Mouse (Mus musculus) heart, embryonic 11.5 days (tissue): ENCODE data around the gene Pex11a. TPM values are rescaled to one million over a fixed set of nuclear protein-coding genes. Genes with fewer than 3 reads are reported as not detected.
"Not testable (repeated sequence)": the region's sequence is repeated elsewhere in the genome, so short reads cannot be mapped to it uniquely, and the experiment has no call there.

Experiments used
- ATAC-seq: fragments of 200-750 bp; cut with Nextera tagmentation; replicated peaks from 2 replicates; pipeline ENCODE4 v1.8.0; 2017; ENCODE audit warnings: moderate library complexity; ENCODE audit not compliant: insufficient number of reproducible peaks, low FRiP score, low TSS enrichment
- H3K27ac ChIP-seq: fragments of 300-500 bp; sonication (generic); 2 replicates; pipeline ENCODE4 v1.5.1; 2014; ENCODE audit warnings: mild to moderate bottlenecking, low read depth, low read length
- H3K27me3 ChIP-seq: fragments of 300-500 bp; sonication (generic); 2 replicates; pipeline ENCODE4 v1.6.1; 2014; ENCODE audit warnings: mild to moderate bottlenecking, low read length, mixed read lengths; ENCODE audit not compliant: control insufficient read depth, insufficient read depth
- H3K36me3 ChIP-seq: fragments of 300-500 bp; sonication (generic); 2 replicates; pipeline ENCODE4 v1.6.1; 2014; ENCODE audit warnings: mild to moderate bottlenecking, low read length, moderate library complexity, mixed read lengths; ENCODE audit not compliant: control insufficient read depth, insufficient read depth
- H3K4me1 ChIP-seq: fragments of 300-500 bp; sonication (generic); 2 replicates; pipeline ENCODE4 v1.6.1; 2014; ENCODE audit warnings: low read length; ENCODE audit not compliant: control insufficient read depth, insufficient read depth
- H3K4me2 ChIP-seq: fragments of 300-500 bp; sonication (generic); 2 replicates; pipeline ENCODE4 v1.6.1; 2014; ENCODE audit warnings: mild to moderate bottlenecking, moderate library complexity
- H3K4me3 ChIP-seq: fragments of 300-500 bp; sonication (generic); 2 replicates; pipeline ENCODE4 v1.5.1; 2014; ENCODE audit warnings: low read depth, low read length
- H3K9ac ChIP-seq: fragments of 300-500 bp; sonication (generic); 2 replicates; pipeline ENCODE4 v1.6.1; 2014; ENCODE audit warnings: mild to moderate bottlenecking, low read depth, low read length, moderate library complexity
- H3K9me3 ChIP-seq: fragments of 300-500 bp; sonication (generic); replicated peaks from 2 replicates; pipeline ENCODE4 v1.6.1; 2016; ENCODE audit warnings: low read length; ENCODE audit not compliant: control insufficient read depth
- WGBS: fragments of 180-500 bp; shearing (Covaris S2); extraction: QIAGEN DNeasy Blood & Tissue Kit; methylation state at CpG from one replicate; pipeline ENCODE4 v1.1.7; 2014; ENCODE audit not compliant: insufficient replicate concordance; 5-methylcytosine and 5-hydroxymethylcytosine counted together
- polyA plus RNA-seq: library from polyadenylated mRNA; unstranded; fragments of >200 nt; fragmentation: Nextera tagmentation; extraction: Ambion mirVana; gene quantifications from 2 replicates; pipeline ENCODE4 v1.2.1, GENCODE M21; 2014

Pex11a gene
- 7.0 and 7.6 TPM in 2 replicates for polyA plus RNA-seq

- peak; percentile 65; the same call in 1 of the 2 replicates for ATAC-seq
- 3% methylated on average over 46 of the region's 46 CpGs for WGBS
- Histone ChIP-seq H3K4me2 (peak within 1 kb of the TSS; percentile 99), H3K4me3 (peak within 1 kb of the TSS; percentile 82), H3K36me3 (no peaks in the 10 kb centered on the region), H3K4me1 (0 out of 2 replicates have a peak, but pooled peaks cover 2% of the 10 kb centered on the region), H3K27me3 (no peaks in the 10 kb centered on the region), H3K9ac (peak within 1 kb of the TSS; percentile 78), H3K9me3 (no peaks in the 10 kb centered on the region), H3K27ac (no peak within 1 kb of the TSS)
Measured at GRCm38 (mm10) chr7:79742659-79743536, at the start of gene Pex11a, which contains the start of gene Wdr93. Gene Pex11a, minus strand, starts transcription at chr7:79743131. Gene Wdr93, plus strand, starts transcription at chr7:79743163.

GRCm38 (mm10) chr7:79789812-79790211 lies 46.9 kb upstream of the Pex11a start:
- H3K27ac ChIP-seq, H3K4me3 ChIP-seq, H3K9me3 ChIP-seq, H3K36me3 ChIP-seq, H3K9ac ChIP-seq, H3K4me2 ChIP-seq, ATAC-seq: not testable (repeated sequence)
- Histone ChIP-seq H3K27me3 (peaks cover 50% of the 10 kb centered on the region), H3K4me1 (peaks cover 15% of the 10 kb centered on the region)
- WGBS: 19% methylated on average over 2 of the region's 2 CpGs

GRCm38 (mm10) chr7:79786295-79786694 lies 43.4 kb upstream of the Pex11a start:
- no peak for ATAC-seq
- no peak overlapping the region for H3K27ac ChIP-seq
- WGBS: 16% methylated on average over 6 of the region's 6 CpGs
- H3K36me3 ChIP-seq: no peaks in the 10 kb centered on the region
- H3K4me3 ChIP-seq: no peak overlapping the region
- H3K9ac ChIP-seq: no peak overlapping the region
- H3K27me3 ChIP-seq: peaks cover 16% of the 10 kb centered on the region
- H3K4me2 ChIP-seq: no peak overlapping the region
- no peaks in the 10 kb centered on the region for H3K9me3 ChIP-seq
- peaks cover under 1% of the 10 kb centered on the region for H3K4me1 ChIP-seq

GRCm38 (mm10) chr7:79782516-79782855 lies 39.6 kb upstream of the Pex11a start:
- no peaks in the 10 kb centered on the region for H3K9me3 ChIP-seq
- no peak overlapping the region for H3K9ac ChIP-seq
- H3K27me3 ChIP-seq: peaks cover 1% of the 10 kb centered on the region; the same call in 1 of the 2 replicates
- no peak for ATAC-seq
- peaks cover 7% of the 10 kb centered on the region for H3K4me1 ChIP-seq
- no peak overlapping the region for H3K27ac ChIP-seq
- no peak overlapping the region for H3K4me2 ChIP-seq
- H3K4me3 ChIP-seq: no peak overlapping the region
- 79% methylated on average over 2 of the region's 2 CpGs for WGBS
- H3K36me3 ChIP-seq: no peaks in the 10 kb centered on the region

GRCm38 (mm10) chr7:79781826-79782515 lies 39.0 kb upstream of the Pex11a start:
- Histone ChIP-seq H3K4me3 (no peak overlapping the region), H3K9me3 (no peaks in the 10 kb centered on the region), H3K27me3 (no peaks in the 10 kb centered on the region), H3K36me3 (no peaks in the 10 kb centered on the region), H3K27ac (no peak overlapping the region), H3K9ac (no peak overlapping the region), H3K4me2 (no peak overlapping the region), H3K4me1 (peaks cover 7% of the 10 kb centered on the region)
- ATAC-seq: no peak
- 75% methylated on average over 11 of the region's 11 CpGs for WGBS

GRCm38 (mm10) chr7:79780647-79781626 lies 38.0 kb upstream of the Pex11a start:
- no peaks in the 10 kb centered on the region for H3K27me3 ChIP-seq
- peak overlapping the region; percentile 29 for H3K4me3 ChIP-seq
- H3K9me3 ChIP-seq: no peaks in the 10 kb centered on the region
- peak overlapping the region; percentile 66 for H3K4me2 ChIP-seq
- H3K9ac ChIP-seq: peak overlapping the region; percentile 62
- H3K4me1 ChIP-seq: peaks cover 7% of the 10 kb centered on the region
- no peak overlapping the region for H3K27ac ChIP-seq
- H3K36me3 ChIP-seq: no peaks in the 10 kb centered on the region
- ATAC-seq: no peak
- WGBS: 23% methylated on average over 16 of the region's 16 CpGs

- H3K27ac ChIP-seq: peak overlapping the region; percentile 77
- H3K36me3 ChIP-seq: no peaks in the 10 kb centered on the region
- peak; percentile 60 for ATAC-seq
- peak overlapping the region; percentile 28 for H3K9ac ChIP-seq
- peaks cover 12% of the 10 kb centered on the region for H3K4me1 ChIP-seq
- peak overlapping the region; percentile 21; the same call in 1 of the 2 replicates for H3K4me2 ChIP-seq
- 33% methylated on average over 15 of the region's 15 CpGs for WGBS
- no peaks in the 10 kb centered on the region for H3K27me3 ChIP-seq
- no peak overlapping the region for H3K4me3 ChIP-seq
- H3K9me3 ChIP-seq: no peaks in the 10 kb centered on the region
Measured at GRCm38 (mm10) chr7:79771561-79772512, 28.9 kb upstream of the Pex11a start.
